Mouse (Mus musculus) midbrain, embryonic 11.5 days (tissue): Measurements from ENCODE around the gene Aff1. TPM values are rescaled to one million over a fixed set of nuclear protein-coding genes. Genes with fewer than 3 reads are reported as not detected.
A peak's percentile ranks its signal among the peaks of the same experiment; 100 is the strongest.

ENCODE experiments used
- ATAC-seq: fragments of 200-750 bp; cut with Nextera tagmentation; 2 replicates; pipeline ENCODE4 v1.8.0; 2017; ENCODE audit warnings: moderate TSS enrichment, moderate library complexity; ENCODE audit not compliant: low FRiP score
- DNase-seq: peaks from one replicate; pipeline ENCODE4 v3.0.0; 2015; ENCODE audit warnings: low spot score; ENCODE audit errors: missing footprints
- H3K27ac ChIP-seq: fragments of 300-500 bp; sonication (generic); 2 replicates; pipeline ENCODE4 v1.5.1; 2014; ENCODE audit warnings: low read depth, low read length
- H3K27me3 ChIP-seq: fragments of 300-500 bp; sonication (generic); 2 replicates; pipeline ENCODE4 v1.6.1; 2014; ENCODE audit warnings: mild to moderate bottlenecking, low read length, moderate library complexity, mixed read lengths; ENCODE audit not compliant: control insufficient read depth, insufficient read depth
- H3K36me3 ChIP-seq: fragments of 300-500 bp; sonication (generic); 2 replicates; pipeline ENCODE4 v1.6.1; 2014; ENCODE audit warnings: mild to moderate bottlenecking, low read length, moderate library complexity, mixed read lengths; ENCODE audit not compliant: control insufficient read depth, insufficient read depth
- H3K4me1 ChIP-seq: fragments of 300-500 bp; sonication (generic); 2 replicates; pipeline ENCODE4 v1.6.1; 2014; ENCODE audit warnings: low read length; ENCODE audit not compliant: control insufficient read depth, insufficient read depth
- H3K4me2 ChIP-seq: fragments of 300-500 bp; sonication (generic); 2 replicates; pipeline ENCODE4 v1.6.1; 2014; ENCODE audit warnings: mild to moderate bottlenecking, moderate library complexity
- H3K4me3 ChIP-seq: fragments of 300-500 bp; sonication (generic); 2 replicates; pipeline ENCODE4 v1.5.1; 2014; ENCODE audit warnings: low read depth, low read length
- H3K9ac ChIP-seq: fragments of 300-500 bp; sonication (generic); 2 replicates; pipeline ENCODE4 v1.6.1; 2014; ENCODE audit warnings: low read length
- H3K9me3 ChIP-seq: fragments of 300-500 bp; sonication (generic); 2 replicates; pipeline ENCODE4 v1.6.1; 2016; ENCODE audit warnings: low read length; ENCODE audit not compliant: control insufficient read depth
- WGBS: fragments of 180-500 bp; shearing (Covaris S2); extraction: QIAGEN DNeasy Blood & Tissue Kit; methylation state at CpG from one replicate; pipeline ENCODE4 v1.1.7; 2014; 5-methylcytosine and 5-hydroxymethylcytosine counted together
- polyA plus RNA-seq: library from polyadenylated mRNA; unstranded; fragments of >200 nt; fragmentation: Nextera tagmentation; extraction: Ambion mirVana; gene quantifications from 2 replicates; pipeline ENCODE4 v1.2.1, GENCODE M21; 2014

Aff1 gene
- polyA plus RNA-seq, 1 experiment from 2014 or later = 5.9 TPM

GRCm38 (mm10) chr5:103852756-103853549, 160.8 kb downstream of the Aff1 start:
- Histone ChIP-seq H3K27me3 (no peaks in the 10 kb centered on the region), H3K9me3 (no peaks in the 10 kb centered on the region), H3K4me1 (no peaks in the 10 kb centered on the region), H3K9ac (no peak overlapping the region), H3K36me3 (no peaks in the 10 kb centered on the region), H3K27ac (no peak overlapping the region), H3K4me3 (no peak overlapping the region), H3K4me2 (no peak overlapping the region)
- WGBS = 87% methylated on average over 4 of the region's 4 CpGs
- no peak for ATAC-seq
- no peak for DNase-seq

- DNase-seq (no peak), ATAC-seq (0 out of 2 replicates have a peak, but pooled peaks have one; percentile 15)
- Histone ChIP-seq H3K9ac (no peak overlapping the region), H3K36me3 (no peaks in the 10 kb centered on the region), H3K4me3 (no peak overlapping the region), H3K27ac (no peak overlapping the region), H3K27me3 (no peaks in the 10 kb centered on the region), H3K4me1 (no peaks in the 10 kb centered on the region), H3K9me3 (no peaks in the 10 kb centered on the region), H3K4me2 (no peak overlapping the region)
- WGBS = 87% methylated on average over 17 of the region's 17 CpGs
Measured at GRCm38 (mm10) chr5:103854041-103854806, 162.1 kb downstream of the Aff1 start.

- whole genome bisulfite sequencing = 70% methylated on average over 5 of the region's 5 CpGs
- Histone ChIP-seq H3K9ac (no peak overlapping the region), H3K9me3 (no peaks in the 10 kb centered on the region), H3K4me1 (no peaks in the 10 kb centered on the region), H3K27ac (no peak overlapping the region), H3K36me3 (no peaks in the 10 kb centered on the region), H3K4me3 (no peak overlapping the region), H3K4me2 (no peak overlapping the region), H3K27me3 (no peaks in the 10 kb centered on the region)
- DNase-seq (no peak), ATAC-seq (no peak)
Measured at GRCm38 (mm10) chr5:103854807-103855194, 162.6 kb downstream of the Aff1 start.

- DNase-seq (peak; percentile 81), ATAC-seq (peak; percentile 44; the same call in 1 of the 2 replicates)
- Histone ChIP-seq H3K27ac (no peak overlapping the region), H3K36me3 (no peaks in the 10 kb centered on the region), H3K4me1 (no peaks in the 10 kb centered on the region), H3K27me3 (no peaks in the 10 kb centered on the region), H3K4me2 (no peak overlapping the region), H3K9me3 (no peaks in the 10 kb centered on the region), H3K4me3 (no peak overlapping the region), H3K9ac (no peak overlapping the region)
- 86% methylated on average over 14 of the region's 14 CpGs for WGBS
Measured at GRCm38 (mm10) chr5:103855483-103856211, 163.5 kb downstream of the Aff1 start.

- Histone ChIP-seq H3K4me3 (no peak overlapping the region), H3K36me3 (no peaks in the 10 kb centered on the region), H3K27ac (no peak overlapping the region), H3K27me3 (no peaks in the 10 kb centered on the region), H3K9me3 (no peaks in the 10 kb centered on the region), H3K9ac (no peak overlapping the region), H3K4me1 (no peaks in the 10 kb centered on the region), H3K4me2 (no peak overlapping the region)
- ATAC-seq = peak; percentile 69
- DNase-seq = peak; percentile 92
- 61% methylated on average over 5 of the region's 5 CpGs for WGBS
Measured at GRCm38 (mm10) chr5:103856286-103857009, 164.3 kb downstream of the Aff1 start.

- 100% methylated on average over 2 of the region's 2 CpGs for WGBS
- Histone ChIP-seq H3K4me2 (no peak overlapping the region), H3K4me3 (no peak overlapping the region), H3K36me3 (no peaks in the 10 kb centered on the region), H3K4me1 (no peaks in the 10 kb centered on the region), H3K27me3 (no peaks in the 10 kb centered on the region), H3K9ac (no peak overlapping the region), H3K27ac (no peak overlapping the region), H3K9me3 (no peaks in the 10 kb centered on the region)
- DNase-seq (no peak), ATAC-seq (no peak)
Measured at GRCm38 (mm10) chr5:103857151-103857550, 165.0 kb downstream of the Aff1 start.

GRCm38 (mm10) chr5:103860622-103861021, 168.4 kb downstream of the Aff1 start:
- Histone ChIP-seq H3K4me1 (no peaks in the 10 kb centered on the region), H3K9me3 (no peaks in the 10 kb centered on the region), H3K4me2 (no peak overlapping the region), H3K9ac (no peak overlapping the region), H3K27me3 (no peaks in the 10 kb centered on the region), H3K27ac (no peak overlapping the region), H3K4me3 (no peak overlapping the region), H3K36me3 (0 out of 2 replicates have a peak, but pooled peaks cover 2% of the 10 kb centered on the region)
- peak; percentile 77 for DNase-seq
- 96% methylated on average over 11 of the region's 11 CpGs for WGBS
- ATAC-seq = no peak

- no peaks in the 10 kb centered on the region for H3K9me3 ChIP-seq
- no peak for ATAC-seq
- 0 out of 2 replicates have a peak, but pooled peaks cover 2% of the 10 kb centered on the region for H3K36me3 ChIP-seq
- 97% methylated on average over 4 of the region's 4 CpGs for WGBS
- H3K4me1 ChIP-seq = no peaks in the 10 kb centered on the region
- H3K4me2 ChIP-seq = no peak overlapping the region
- H3K9ac ChIP-seq = no peak overlapping the region
- H3K4me3 ChIP-seq = no peak overlapping the region
- H3K27me3 ChIP-seq = no peaks in the 10 kb centered on the region
- no peak for DNase-seq
- H3K27ac ChIP-seq = no peak overlapping the region
Measured at GRCm38 (mm10) chr5:103863759-103864158, 171.6 kb downstream of the Aff1 start.
